Comparison of ENCODE assay signal across 28 mouse cellular contexts in genomic region chr9:110711996-110712395, GRCm38 (mm10). TPM values are rescaled to one million over a fixed set of nuclear protein-coding genes. Genes with fewer than 3 reads are reported as not detected.
DNase-seq lines count a peak whose midpoint lies in the region; ATAC-seq and TF ChIP-seq lines count a peak whose summit lies in the region.
"Had no signal": no experiment of that assay in that cellular context is flagged by ENCODE, and none has a peak within 500 bp of the region (broad histone marks: within the 10 kb centered on the region; RNA-seq: fewer than 3 reads in every experiment).

No protein-coding gene starts in this region.

- H3K9ac ChIP-seq in intestine, embryonic 16.5 days (ENCODE audit: low read depth, low read length): no peak overlapping the region
- H3K9ac ChIP-seq in intestine, postnatal 0 days (ENCODE audit: low read depth, low read length): no peak overlapping the region
- H3K9ac ChIP-seq: forebrain, embryonic 13.5 days; forebrain, postnatal 0 days; heart, embryonic 13.5 days; hindbrain, embryonic 12.5 days; hindbrain, embryonic 15.5 days had no signal

- DNase-seq in right cerebral cortex, adult 18-20 months: peak; percentile 42
- no peak for DNase-seq in right cerebral cortex, postnatal 4 days
- peak; percentile 65 for DNase-seq in retina, postnatal 1 day
- DNase-seq in cerebellum, adult 11 months: no peak
- no peak for DNase-seq in adrenal gland, adult 2 months
- DNase-seq: adrenal gland, postnatal 14 days; B cell, adult 2 months; cerebellum, adult 18-20 months; cerebellum, adult 9-10 months; cerebellum, postnatal 14 days; forebrain, postnatal 0 days; gastrocnemius, postnatal 10 days; gastrocnemius, postnatal 36 days; heart, adult 2 months; heart, postnatal 14 days; heart, postnatal 4 days had no signal

- H3K4me3 ChIP-seq in intestine, embryonic 16.5 days (ENCODE audit: low read length): no peak overlapping the region
- H3K4me3 ChIP-seq in intestine, postnatal 0 days (ENCODE audit: low read depth, low read length): no peak overlapping the region
- H3K4me3 ChIP-seq: forebrain, embryonic 10.5 days; forebrain, embryonic 13.5 days; heart, adult 2 months; heart, embryonic 10.5 days; heart, embryonic 13.5 days; hindbrain, embryonic 12.5 days; hindbrain, embryonic 15.5 days had no signal

- H3K4me1 ChIP-seq in intestine, embryonic 16.5 days (ENCODE audit: control insufficient read depth, insufficient read depth, low read length): peaks cover 23% of the 10 kb centered on the region
- no peaks in the 10 kb centered on the region for H3K4me1 ChIP-seq in intestine, postnatal 0 days (replicated peaks; ENCODE audit: control insufficient read depth, insufficient read depth, low read length)
- H3K4me1 ChIP-seq: forebrain, embryonic 13.5 days; hindbrain, embryonic 12.5 days; hindbrain, embryonic 15.5 days had no signal

- H3K9me3 ChIP-seq in intestine, embryonic 16.5 days (ENCODE audit: control insufficient read depth, low read length): no peaks in the 10 kb centered on the region
- H3K9me3 ChIP-seq in intestine, postnatal 0 days (ENCODE audit: control insufficient read depth): no peaks in the 10 kb centered on the region
- H3K9me3 ChIP-seq: forebrain, embryonic 10.5 days; forebrain, embryonic 13.5 days; G1E; heart, embryonic 10.5 days; heart, embryonic 13.5 days; hindbrain, embryonic 12.5 days; hindbrain, embryonic 15.5 days had no signal

- peaks cover 2% of the 10 kb centered on the region; the same call in 1 of the 2 replicates for H3K36me3 ChIP-seq in intestine, embryonic 16.5 days (ENCODE audit: control insufficient read depth, insufficient read depth, low read length)
- peaks cover 24% of the 10 kb centered on the region for H3K36me3 ChIP-seq in intestine, postnatal 0 days (ENCODE audit: control insufficient read depth, insufficient read depth)

- WGBS in intestine, embryonic 16.5 days: 83% methylated on average over 6 of the region's 6 CpGs
- 84% methylated on average over 6 of the region's 6 CpGs for WGBS in intestine, postnatal 0 days

- H3K27ac ChIP-seq in intestine, embryonic 16.5 days (ENCODE audit: low read length): peak overlapping the region; percentile 40; the same call in 1 of the 2 replicates
- no peak overlapping the region for H3K27ac ChIP-seq in intestine, postnatal 0 days (ENCODE audit: low read depth, low read length)
- H3K27ac ChIP-seq: forebrain, embryonic 10.5 days; forebrain, embryonic 13.5 days; heart, adult 2 months; heart, embryonic 10.5 days; heart, embryonic 13.5 days; hindbrain, embryonic 12.5 days; hindbrain, embryonic 15.5 days had no signal

- ATAC-seq in intestine, embryonic 16.5 days: no peak
- ATAC-seq in intestine, postnatal 0 days: no peak
- ATAC-seq: forebrain, embryonic 13.5 days; forebrain, postnatal 0 days; Patski had no signal

- TF ChIP-seq CTCF in intestine, postnatal 0 days (IDR thresholded peaks at IDR 0.05; ENCODE audit: low read depth): no peak

- H3K27me3 ChIP-seq in intestine, embryonic 16.5 days (replicated peaks; ENCODE audit: control insufficient read depth, insufficient read depth, low read length): no peaks in the 10 kb centered on the region
- H3K27me3 ChIP-seq in intestine, postnatal 0 days (replicated peaks; ENCODE audit: control insufficient read depth, insufficient read depth, low read length): no peaks in the 10 kb centered on the region
- H3K27me3 ChIP-seq: CH12.LX; forebrain, embryonic 13.5 days; heart, embryonic 13.5 days; hindbrain, embryonic 12.5 days; hindbrain, embryonic 15.5 days; Patski had no signal

- H3K4me2 ChIP-seq in intestine, embryonic 16.5 days (ENCODE audit: low read depth, low read length): no peak overlapping the region
- H3K4me2 ChIP-seq in intestine, postnatal 0 days (replicated peaks; ENCODE audit: low read depth): no peak overlapping the region
- H3K4me2 ChIP-seq: forebrain, embryonic 13.5 days; heart, embryonic 13.5 days; hindbrain, embryonic 12.5 days; hindbrain, embryonic 15.5 days had no signal

RNA-seq across cellular contexts. Expression of gene Myl3, which starts 29.7 kb away (rescaled TPM):
- polyA plus RNA-seq in intestine, embryonic 16.5 days (2015; fragmentation: Nextera tagmentation; extraction: Ambion mirVana): 0.67 and 0.71 TPM in 2 replicates
- polyA plus RNA-seq in intestine, postnatal 0 days (2015; fragmentation: Nextera tagmentation; extraction: Ambion mirVana): 0.16 TPM in 1 of 2 replicates, not detected in the other
- total RNA-seq in adrenal gland, adult 2 months (2021): under 1 TPM in 1 of 2 experiments, not detected in 1; 0.66 TPM
- polyA plus RNA-seq in adrenal gland, adult 2 months (2012; rRNA removed): 0.22 TPM in 1 of 2 replicates, not detected in the other
- total RNA-seq: CH12.LX; G1E; granulocyte monocyte progenitor cell, adult 5-6 weeks had no signal
- polyA plus RNA-seq: G1E had no signal

RNA-seq across cellular contexts. Expression of gene Pth1r, which starts 34.9 kb away (rescaled TPM):
- 15.4 and 16.4 TPM in 2 replicates for polyA plus RNA-seq in intestine, embryonic 16.5 days (2015; fragmentation: Nextera tagmentation; extraction: Ambion mirVana)
- 8.9 and 9.1 TPM in 2 replicates for polyA plus RNA-seq in intestine, postnatal 0 days (2015; fragmentation: Nextera tagmentation; extraction: Ambion mirVana)
- 10 to 100 TPM; 14.7 to 16.3 TPM for total RNA-seq in adrenal gland, adult 2 months (2021)
- polyA plus RNA-seq in adrenal gland, adult 2 months (2012; rRNA removed): 37.8 and 51.4 TPM in 2 replicates
- total RNA-seq: G1E had no signal

RNA-seq across cellular contexts. Expression of gene Ccdc12, which starts 55.7 kb away (rescaled TPM):
- 168 and 188 TPM in 2 replicates for polyA plus RNA-seq in intestine, embryonic 16.5 days (2015; fragmentation: Nextera tagmentation; extraction: Ambion mirVana)
- 122 and 124 TPM in 2 replicates for polyA plus RNA-seq in intestine, postnatal 0 days (2015; fragmentation: Nextera tagmentation; extraction: Ambion mirVana)
- 10 to 100 TPM; 51.6 to 71.6 TPM for total RNA-seq in adrenal gland, adult 2 months (2021)
- polyA plus RNA-seq in adrenal gland, adult 2 months (2012; rRNA removed): 38.4 and 45.5 TPM in 2 replicates

RNA-seq across cellular contexts. Expression of gene Nbeal2, which starts 58.0 kb away (rescaled TPM):
- polyA plus RNA-seq in intestine, embryonic 16.5 days (2015; fragmentation: Nextera tagmentation; extraction: Ambion mirVana): 4.0 and 4.2 TPM in 2 replicates
- 1.0 and 1.3 TPM in 2 replicates for polyA plus RNA-seq in intestine, postnatal 0 days (2015; fragmentation: Nextera tagmentation; extraction: Ambion mirVana)
- 1 to 10 TPM; 5.5 to 7.1 TPM for total RNA-seq in adrenal gland, adult 2 months (2021)
- polyA plus RNA-seq in adrenal gland, adult 2 months (2012; rRNA removed): 22.5 and 30.8 TPM in 2 replicates

Comparison
In these comparisons a context has a peak if more than half of its experiments do, and no peak if none do; other contexts are left out.
1. DNase-seq: peak in right cerebral cortex, adult 18-20 months (single experiment) and retina, postnatal 1 day (single experiment); none in right cerebral cortex, postnatal 4 days (single experiment), cerebellum, adult 11 months (single experiment) and adrenal gland, adult 2 months (single experiment).